Mouse (Mus musculus): Measurements from ENCODE around the gene Pard3.

The Pard3 gene

DNA sequence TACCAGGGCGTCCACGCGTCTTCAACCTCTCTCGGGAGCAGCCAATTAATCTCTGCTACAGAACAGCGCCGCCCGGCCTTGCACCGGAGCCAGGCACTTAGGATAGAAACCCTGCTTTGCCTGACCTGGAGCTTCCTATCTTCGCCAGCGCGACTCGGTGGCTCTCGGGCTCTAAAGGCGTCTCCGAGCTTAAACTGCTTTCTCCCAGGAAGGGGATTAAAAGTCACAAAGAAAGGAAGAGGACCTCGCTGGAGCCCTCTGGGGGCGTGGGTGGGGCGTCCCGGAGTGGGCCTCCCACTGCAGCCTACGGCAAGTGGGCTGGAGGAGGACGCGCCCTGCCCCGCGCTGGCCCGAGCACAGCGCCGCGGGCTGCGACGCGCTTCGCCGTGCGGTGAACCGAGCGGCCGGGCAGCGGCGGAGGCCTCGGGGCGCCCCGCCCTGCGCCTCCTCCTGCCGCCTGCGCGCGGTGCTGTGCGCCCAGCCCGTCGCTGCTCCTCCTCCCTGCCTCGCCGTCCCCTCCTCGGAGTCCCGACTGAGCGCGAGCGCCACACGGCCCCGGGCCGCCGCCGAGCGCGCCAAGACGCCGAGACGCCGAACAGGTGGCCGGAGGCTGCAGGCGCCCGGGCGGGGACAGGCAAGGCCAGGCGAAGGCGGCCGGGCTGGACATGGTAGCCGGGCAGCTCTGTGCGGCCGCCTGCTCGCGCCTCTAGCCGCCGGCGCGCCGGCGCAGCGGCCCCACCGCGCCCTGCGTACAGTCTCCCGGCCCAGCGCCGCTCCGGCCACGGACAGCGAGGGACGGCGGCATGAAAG lies at the start of gene Pard3:
TSS of gene Pard3 (plus strand) at position 343 of the 810 bp plus-strand sequence.
- peak; percentile 72 for DNase-seq

GRCm38 (mm10) chr8:127021830-127022229 lies 41.9 kb upstream of the Pard3 start:
- DNase-seq: no peak

DNA sequence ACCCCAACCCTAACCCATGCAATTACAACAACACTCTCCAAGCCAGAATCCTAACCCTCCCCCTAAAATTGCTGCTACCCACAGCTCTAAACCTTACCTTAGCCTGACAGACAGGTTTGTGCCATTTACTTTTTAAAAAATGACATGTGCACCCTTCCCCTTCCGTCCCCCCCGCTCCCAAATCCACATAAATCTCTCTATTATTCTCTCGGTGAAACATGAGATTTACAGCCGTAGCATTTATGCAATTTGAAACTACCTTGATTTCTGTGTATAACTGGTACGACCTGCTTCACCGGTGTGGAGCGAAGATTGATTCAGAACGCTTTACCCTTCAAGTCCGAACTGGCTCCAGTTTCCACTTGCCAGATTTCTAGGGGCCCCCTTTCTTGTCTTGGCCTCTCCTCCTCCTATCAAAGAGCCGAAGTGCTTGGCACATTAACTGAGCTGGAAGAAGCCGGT lies 38.4 kb upstream of the Pard3 start:
- DNase-seq: peak; percentile 2

DNA sequence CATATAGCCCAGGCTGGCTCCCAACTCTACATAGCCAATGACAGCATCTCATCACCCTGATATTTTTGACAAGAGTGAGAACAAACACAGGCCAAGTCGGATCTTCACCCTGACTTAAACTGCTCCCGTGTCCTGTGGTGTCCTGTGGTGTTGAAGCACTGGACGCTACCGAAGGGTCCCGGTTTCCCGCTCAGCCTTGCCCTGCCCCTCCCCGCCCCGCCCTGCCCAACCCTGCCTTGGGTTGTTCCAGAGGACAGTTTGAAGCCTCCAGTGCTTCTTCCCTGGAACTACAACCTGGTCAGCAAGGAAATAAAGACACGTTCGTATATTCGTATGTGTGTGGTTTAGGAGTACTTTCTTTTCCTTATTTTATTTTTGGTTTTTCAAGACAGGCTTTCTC lies 37.9 kb upstream of the Pard3 start:
- DNase-seq: no peak

GRCm38 (mm10) chr8:127031476-127031875 lies 32.2 kb upstream of the Pard3 start:
- no peak for DNase-seq

- no peak for DNase-seq
Measured at GRCm38 (mm10) chr8:127038928-127039327, 24.8 kb upstream of the Pard3 start.

- DNase-seq: no peak
Measured at GRCm38 (mm10) chr8:127049996-127050395, 13.7 kb upstream of the Pard3 start.

DNA sequence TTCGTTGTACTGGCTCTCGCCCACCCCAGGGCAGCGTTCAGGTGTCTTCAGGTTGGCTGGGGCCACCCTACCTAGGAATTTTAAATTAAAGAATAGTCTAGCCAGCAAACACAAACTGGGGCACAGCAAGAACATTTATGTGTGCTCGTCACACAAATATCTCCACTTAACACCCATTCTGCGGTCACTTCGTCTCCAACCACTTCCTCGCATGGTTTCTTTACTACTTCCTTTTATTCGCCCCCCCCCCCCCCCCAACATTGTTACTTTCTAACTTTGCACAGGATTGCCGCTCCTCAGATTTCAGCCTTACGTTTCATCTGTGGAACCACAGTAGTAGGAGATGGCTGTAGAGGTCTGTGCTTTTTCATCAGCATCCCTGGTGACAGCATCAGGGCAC lies 11.6 kb upstream of the Pard3 start:
- DNase-seq: no peak

GRCm38 (mm10) chr8:127055081-127055480 lies 8.6 kb upstream of the Pard3 start:
- DNase-seq: no peak

DNA sequence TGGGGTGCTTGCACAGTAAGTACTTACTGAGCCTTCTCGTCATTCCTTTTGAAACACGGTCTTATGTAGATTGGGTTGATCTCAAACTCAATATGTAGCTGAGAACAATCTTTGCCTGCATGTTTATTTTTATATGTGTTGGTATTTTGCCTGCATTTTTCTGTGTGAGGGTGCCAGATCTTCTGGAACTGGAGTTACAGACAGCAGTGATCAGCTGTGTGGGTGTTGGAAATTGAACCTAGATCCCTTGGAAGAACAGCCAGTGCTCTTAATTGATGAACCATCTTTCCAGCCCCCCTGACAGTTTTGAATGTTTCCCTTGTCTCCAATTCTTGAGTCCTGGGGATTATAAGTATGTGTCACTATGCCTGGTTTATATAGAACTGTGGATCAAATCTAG lies 4.9 kb upstream of the Pard3 start:
- no peak for DNase-seq

DNA sequence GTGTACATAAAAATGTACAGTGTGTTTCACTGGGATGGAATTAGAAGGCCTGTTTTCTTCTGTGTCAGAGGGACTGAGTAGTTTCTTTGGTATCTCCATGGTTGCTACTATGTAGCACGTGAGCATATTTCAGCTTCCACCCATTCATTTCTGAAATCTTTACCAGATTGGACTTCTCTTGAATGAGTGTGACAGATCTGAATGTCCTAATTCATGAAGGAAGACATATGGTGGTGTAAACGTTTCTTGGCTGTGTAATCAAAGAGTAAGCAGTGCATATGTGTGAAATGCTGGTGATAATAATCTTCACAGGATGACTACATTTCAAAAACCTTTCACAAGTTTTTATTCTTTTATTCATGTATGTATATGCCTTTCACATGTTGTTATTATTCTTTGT lies 3.9 kb upstream of the Pard3 start:
- no peak for DNase-seq

GRCm38 (mm10) chr8:127064361-127065112 lies 844 bp downstream of the Pard3 start:
- DNase-seq: peak; percentile 47

DNA sequence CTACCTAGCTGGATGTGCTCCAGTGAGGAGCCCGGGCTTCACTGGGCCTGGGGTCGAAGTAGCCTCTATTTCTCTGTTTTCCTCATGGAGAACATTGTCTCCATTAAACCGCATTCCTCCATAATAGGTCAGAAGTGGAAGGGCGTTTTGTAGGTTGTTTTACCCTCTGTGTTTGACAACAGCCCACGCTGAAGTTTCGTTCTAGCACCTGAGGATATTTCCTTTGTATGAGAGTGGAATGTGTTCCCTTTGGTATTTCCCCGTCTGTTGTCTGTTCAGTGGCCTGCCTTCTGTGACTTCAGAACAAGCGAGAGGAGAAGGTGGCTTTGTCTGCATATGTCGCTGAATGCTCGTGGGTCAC lies 1.4 kb downstream of the Pard3 start:
- no peak for DNase-seq

GRCm38 (mm10) chr8:127065791-127066190 lies 2.1 kb downstream of the Pard3 start:
- no peak for DNase-seq

DNA sequence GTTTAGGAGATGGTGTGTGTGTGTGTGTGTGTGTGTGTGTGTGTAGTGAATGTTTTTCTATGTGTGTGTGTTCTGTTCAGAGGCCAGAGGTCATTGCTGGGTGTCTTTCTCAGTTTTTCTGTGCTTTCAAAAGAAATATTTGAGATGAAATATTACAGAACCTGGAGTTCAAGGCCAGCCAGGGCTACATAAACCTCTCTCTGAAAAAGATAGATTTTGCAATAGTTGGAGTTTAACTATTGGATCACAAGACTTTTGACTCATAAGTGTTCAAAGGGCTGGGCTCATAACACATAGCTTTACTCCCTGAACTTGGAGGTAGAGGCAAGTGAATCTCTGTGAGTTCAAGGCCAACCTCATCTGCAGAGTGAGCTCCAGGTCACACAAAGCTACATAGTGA lies 2.8 kb downstream of the Pard3 start:
- DNase-seq: no peak

GRCm38 (mm10) chr8:127068719-127069118 lies 5.0 kb downstream of the Pard3 start:
- no peak for DNase-seq

DNA sequence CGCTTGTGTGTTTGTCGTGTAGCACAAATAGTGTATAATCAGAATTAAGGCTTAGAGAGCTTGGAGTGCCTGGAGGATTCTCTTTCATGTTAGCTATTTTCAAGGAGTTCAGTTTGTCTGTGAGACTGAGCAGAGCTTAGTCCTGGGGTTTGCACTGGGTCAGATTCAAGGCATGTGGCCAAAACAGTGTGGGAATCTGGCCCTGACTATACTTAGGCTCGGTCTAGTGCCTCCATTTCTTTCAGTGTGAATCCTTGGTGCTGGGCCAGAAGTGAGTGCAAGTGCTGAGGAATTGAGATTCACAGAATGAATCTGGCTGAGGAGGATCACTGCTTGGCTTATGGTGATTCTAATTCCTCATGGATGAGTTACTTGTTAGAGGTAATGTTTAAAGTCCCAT lies 6.5 kb downstream of the Pard3 start:
- DNase-seq: peak; percentile 79

DNA sequence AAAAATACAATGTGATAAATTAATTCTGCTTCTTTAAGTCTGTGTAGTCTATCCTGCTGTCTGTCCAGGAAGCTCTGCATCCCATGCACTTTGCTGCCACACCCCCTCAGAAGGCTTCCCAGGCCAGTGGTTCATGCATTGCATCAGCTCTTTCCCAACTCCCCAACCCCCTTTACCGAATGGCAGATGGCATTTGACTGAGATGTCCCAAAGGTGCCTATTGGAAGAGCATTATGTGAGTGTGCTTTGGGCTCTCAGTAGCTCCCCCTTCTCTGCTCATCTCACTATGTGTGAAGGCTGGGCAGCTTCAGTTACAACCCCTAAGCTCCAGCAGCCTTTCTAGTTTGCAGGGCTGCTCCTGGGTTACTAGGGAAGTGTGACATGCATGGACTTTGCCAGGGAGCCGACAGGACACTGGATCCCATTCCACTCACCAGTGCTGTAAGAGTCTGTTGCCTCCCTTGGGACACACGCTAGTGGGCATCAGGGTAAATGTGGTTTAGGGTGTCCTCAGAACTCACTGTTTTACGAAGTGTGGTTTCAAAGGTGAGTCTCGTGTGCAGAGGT lies 9.4 kb downstream of the Pard3 start:
- no peak for DNase-seq

GRCm38 (mm10) chr8:127076511-127076910 lies 12.8 kb downstream of the Pard3 start:
- peak; percentile 81 for DNase-seq

DNA sequence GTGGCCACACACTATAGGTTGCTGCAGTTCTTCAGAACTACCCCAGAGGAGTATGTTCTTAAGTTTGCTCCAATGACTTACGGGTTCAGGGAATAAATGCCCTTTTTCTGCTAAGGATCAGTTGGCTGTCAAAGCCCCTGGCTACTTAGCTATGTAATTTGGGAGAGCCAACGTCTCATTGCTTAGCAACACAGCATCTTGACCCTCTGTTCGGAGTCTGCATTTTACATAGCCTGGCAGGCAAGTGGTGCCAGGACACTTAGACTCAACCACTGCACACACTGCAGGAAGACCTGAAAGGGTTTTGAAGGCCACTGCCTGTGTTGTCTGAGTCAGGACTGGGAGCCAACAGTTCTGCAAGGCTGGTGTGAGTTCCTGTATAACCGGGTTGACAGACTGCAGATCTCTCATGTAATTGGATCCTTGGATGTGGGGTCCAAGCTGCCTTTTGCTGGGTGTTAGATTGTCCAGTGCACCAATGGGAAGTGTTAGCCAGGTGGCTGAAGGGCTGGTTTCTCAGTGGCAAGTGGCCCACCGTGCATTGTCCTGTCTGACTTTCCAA lies 15.6 kb downstream of the Pard3 start:
- no peak for DNase-seq

- DNase-seq: no peak
Measured at GRCm38 (mm10) chr8:127081297-127081696, 17.6 kb downstream of the Pard3 start.

DNA sequence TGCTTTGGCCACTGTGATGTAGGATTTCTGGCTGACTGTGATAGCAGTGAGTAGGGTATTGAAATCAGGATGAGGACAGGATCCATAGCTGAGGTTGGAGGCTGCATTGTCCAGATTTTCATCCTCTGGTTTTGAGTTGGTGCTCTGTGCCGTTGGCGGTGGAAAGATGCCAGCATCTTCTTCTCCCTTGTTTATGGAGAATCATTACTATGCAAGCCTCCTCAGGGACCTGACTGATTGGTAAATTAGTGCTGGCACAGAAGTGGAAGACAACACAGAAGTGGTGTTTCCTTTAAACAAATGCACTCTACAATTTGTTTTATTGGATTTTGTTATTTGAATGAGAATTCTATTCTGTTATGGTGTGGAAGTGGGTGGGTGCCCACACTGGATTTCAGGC lies 18.8 kb downstream of the Pard3 start:
- no peak for DNase-seq

DNA sequence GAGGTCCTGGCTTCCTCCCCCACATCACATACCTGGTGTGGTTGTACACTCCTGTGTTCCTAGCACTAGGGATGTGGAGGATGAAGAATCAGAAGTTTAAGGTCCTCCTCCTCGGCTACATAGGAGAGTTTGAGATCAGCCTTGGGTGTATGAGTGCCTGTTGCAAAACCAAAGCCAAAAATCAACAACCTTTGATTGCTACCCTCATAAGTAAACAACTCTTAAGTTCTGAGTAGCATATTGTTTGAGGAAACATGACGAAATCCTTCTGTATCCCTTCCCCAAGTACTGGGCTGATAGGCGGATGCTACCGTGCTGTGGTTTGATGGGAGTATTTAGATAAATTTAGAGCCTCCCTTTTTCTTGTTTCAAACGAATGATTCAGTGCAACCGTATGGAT lies 20.9 kb downstream of the Pard3 start:
- DNase-seq: no peak

DNA sequence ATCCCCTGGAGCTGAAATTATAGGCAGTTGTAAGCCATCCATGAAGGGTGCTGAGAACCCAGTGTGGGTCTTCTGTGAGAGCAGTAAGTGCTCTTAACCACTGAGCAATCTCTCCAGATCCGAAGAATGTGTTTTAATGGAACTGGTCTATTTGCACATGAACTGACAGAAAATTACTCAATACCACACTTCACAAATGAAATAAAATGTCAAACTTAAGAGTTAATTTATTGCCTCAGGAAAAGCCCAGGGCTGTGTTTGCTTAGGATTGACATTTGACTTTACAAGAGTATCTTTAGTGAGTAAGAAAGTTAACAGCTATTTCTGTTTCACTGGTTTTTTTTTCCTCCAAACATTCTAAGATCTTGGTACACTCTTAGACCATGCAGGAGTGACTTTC lies 23.7 kb downstream of the Pard3 start:
- DNase-seq: no peak
